ENCODE assay signal across 22 mouse cellular contexts in the genomic region with DNA sequence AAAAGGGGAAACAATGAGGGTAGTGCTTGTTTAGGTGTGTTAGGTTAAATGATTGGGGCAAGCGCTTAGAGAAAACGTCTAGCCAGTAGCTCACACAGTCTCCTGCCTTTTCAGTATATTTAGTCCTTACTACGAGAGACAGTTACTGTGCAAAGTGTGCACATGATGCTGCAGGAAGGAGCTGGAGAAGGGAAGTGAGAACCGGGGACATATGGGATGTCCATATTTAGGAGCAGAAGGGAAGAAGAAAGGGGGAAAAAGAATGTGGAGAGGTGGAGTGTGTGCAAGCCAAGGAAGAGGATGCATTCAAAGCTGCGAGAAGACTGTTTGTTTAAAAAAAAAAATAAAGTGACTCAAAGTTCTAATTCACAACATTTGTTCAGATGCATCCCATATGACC.
DNase-seq lines count a peak whose midpoint lies in the region; ATAC-seq lines count a peak whose summit lies in the region.
"Had no signal": no experiment of that assay in that cellular context is flagged by ENCODE, and none has a peak within 500 bp of the region (broad histone marks: within the 10 kb centered on the region; RNA-seq: fewer than 3 reads in every experiment).

No protein-coding gene starts in this region.

- ATAC-seq in embryonic facial prominence, embryonic 13.5 days (ENCODE audit: insufficient number of reproducible peaks, insufficient read depth, low FRiP score, low TSS enrichment, low read depth), result no peak
- ATAC-seq: midbrain, embryonic 15.5 days had no signal

- H3K4me2 ChIP-seq in embryonic facial prominence, embryonic 13.5 days, result no peak overlapping the region
- H3K4me2 ChIP-seq: forebrain, embryonic 12.5 days; heart, embryonic 15.5 days; hindbrain, embryonic 13.5 days; midbrain, embryonic 15.5 days; neural tube, embryonic 13.5 days had no signal

- no peaks in the 10 kb centered on the region for H3K27me3 ChIP-seq in embryonic facial prominence, embryonic 13.5 days
- H3K27me3 ChIP-seq in embryonic facial prominence, embryonic 10.5 days (replicated peaks; ENCODE audit: low read depth, poor library complexity, severe bottlenecking), result no peaks in the 10 kb centered on the region
- H3K27me3 ChIP-seq: forebrain, embryonic 12.5 days; heart, embryonic 15.5 days; hindbrain, embryonic 13.5 days; midbrain, embryonic 15.5 days; neural tube, embryonic 13.5 days had no signal

- DNase-seq in embryonic facial prominence, embryonic 10.5 days (ENCODE audit: low spot score), result no peak
- peak; percentile 37 for DNase-seq in layer of hippocampus, adult 11-12 months (ENCODE audit: low spot score)
- DNase-seq in layer of hippocampus, postnatal 10 days (ENCODE audit: low spot score in 2 of 2), result no peak
- peak; percentile 32 to 57 for DNase-seq in right cerebral cortex, postnatal 10 days (ENCODE audit: low spot score in 2 of 2)
- DNase-seq in right cerebral cortex, postnatal 14 days, result no peak
- DNase-seq in telencephalon, adult 2 months (ENCODE audit: low read depth, low spot score), result peak; percentile 85
- no peak for DNase-seq in embryo, embryonic 9.5 days (ENCODE audit: extremely low spot score)
- DNase-seq: adrenal gland, postnatal 10 days; cerebellum, adult 8-10 months; gastrocnemius, postnatal 36 days; heart, postnatal 36 days; kidney, adult 11 months; kidney, postnatal 4 days; thymus, postnatal 25 days had no signal

- no peaks in the 10 kb centered on the region for H3K36me3 ChIP-seq in embryonic facial prominence, embryonic 13.5 days
- H3K36me3 ChIP-seq in embryonic facial prominence, embryonic 10.5 days (replicated peaks), result no peaks in the 10 kb centered on the region
- H3K36me3 ChIP-seq: forebrain, embryonic 12.5 days; heart, embryonic 15.5 days; hindbrain, embryonic 13.5 days; midbrain, embryonic 15.5 days; neural tube, embryonic 13.5 days had no signal

- no peak overlapping the region for H3K4me3 ChIP-seq in embryonic facial prominence, embryonic 13.5 days
- H3K4me3 ChIP-seq in embryonic facial prominence, embryonic 10.5 days, result no peak overlapping the region
- H3K4me3 ChIP-seq: forebrain, embryonic 12.5 days; heart, embryonic 15.5 days; hindbrain, embryonic 13.5 days; midbrain, embryonic 15.5 days; myocyte; neural tube, embryonic 13.5 days had no signal

- H3K9ac ChIP-seq in embryonic facial prominence, embryonic 13.5 days, result no peak overlapping the region
- H3K9ac ChIP-seq: forebrain, embryonic 12.5 days; heart, embryonic 15.5 days; hindbrain, embryonic 13.5 days; midbrain, embryonic 15.5 days; neural tube, embryonic 13.5 days had no signal

- H3K27ac ChIP-seq in embryonic facial prominence, embryonic 13.5 days, result peak overlapping the region; percentile 39; the same call in 1 of the 2 replicates
- H3K27ac ChIP-seq in embryonic facial prominence, embryonic 10.5 days (replicated peaks), result no peak overlapping the region
- H3K27ac ChIP-seq: forebrain, embryonic 12.5 days; heart, embryonic 15.5 days; hindbrain, embryonic 13.5 days; macrophage; midbrain, embryonic 15.5 days; neural tube, embryonic 13.5 days had no signal

- peaks cover 8% of the 10 kb centered on the region for H3K4me1 ChIP-seq in embryonic facial prominence, embryonic 13.5 days
- peaks cover 16% of the 10 kb centered on the region for H3K4me1 ChIP-seq in embryonic facial prominence, embryonic 10.5 days
- H3K4me1 ChIP-seq: neural tube, embryonic 13.5 days had no signal

- WGBS in embryonic facial prominence, embryonic 13.5 days, result 74% methylated on average over 5 of the region's 5 CpGs
- WGBS in embryonic facial prominence, embryonic 10.5 days, result 83% methylated on average over 5 of the region's 5 CpGs

- no peaks in the 10 kb centered on the region for H3K9me3 ChIP-seq in embryonic facial prominence, embryonic 13.5 days
- 0 out of 2 replicates have a peak, but pooled peaks cover 2% of the 10 kb centered on the region for H3K9me3 ChIP-seq in embryonic facial prominence, embryonic 10.5 days
- H3K9me3 ChIP-seq: forebrain, embryonic 12.5 days; heart, embryonic 15.5 days; hindbrain, embryonic 13.5 days; midbrain, embryonic 15.5 days; neural tube, embryonic 13.5 days had no signal

Comparison
In these comparisons a context has a peak if more than half of its experiments do, and no peak if none do; other contexts are left out.
1. DNase-seq: peak in layer of hippocampus, adult 11-12 months (single experiment), right cerebral cortex, postnatal 10 days (2 of 2) and telencephalon, adult 2 months (single experiment); none in embryonic facial prominence, embryonic 10.5 days (single experiment), layer of hippocampus, postnatal 10 days (0 of 2), right cerebral cortex, postnatal 14 days (single experiment) and embryo, embryonic 9.5 days (single experiment).